Mouse (Mus musculus): ENCODE measurements around the gene Fbxo28.

The Fbxo28 gene

DNA sequence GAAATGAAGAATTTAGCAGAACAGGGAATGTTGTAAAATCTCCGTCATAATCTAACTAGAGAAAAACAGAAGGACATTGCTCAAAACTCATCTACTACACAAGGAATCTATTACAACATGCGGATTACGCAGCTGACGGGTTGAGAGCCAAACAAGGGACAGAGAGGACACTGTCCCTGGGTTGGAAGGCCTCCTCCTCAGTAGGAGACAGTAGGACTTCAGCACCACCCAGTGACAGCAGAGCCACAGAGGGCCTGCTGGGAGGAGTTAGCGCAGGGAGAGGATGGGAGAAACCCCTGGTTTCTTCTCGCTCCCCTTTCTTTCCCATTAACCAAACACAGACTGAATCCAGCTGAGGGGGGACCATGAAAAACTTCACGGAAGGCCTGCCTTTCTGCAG lies 53.6 kb downstream of the Fbxo28 start:
- no peaks in the 10 kb centered on the region for H3K36me3 ChIP-seq (ENCODE audit: control insufficient read depth, insufficient read depth, low read length, poor library complexity, severe bottlenecking)
- no peaks in the 10 kb centered on the region for H3K27me3 ChIP-seq (ENCODE audit: control insufficient read depth, insufficient read depth, low read length, poor library complexity, severe bottlenecking)
- no peak for DNase-seq (ENCODE audit: low read depth, low spot score)

GRCm38 (mm10) chr1:182284795-182285194 lies 56.6 kb downstream of the Fbxo28 start:
- Histone ChIP-seq H3K36me3 (ENCODE audit: control insufficient read depth, insufficient read depth, low read length, poor library complexity, severe bottlenecking) (no peaks in the 10 kb centered on the region), H3K27me3 (ENCODE audit: control insufficient read depth, insufficient read depth, low read length, poor library complexity, severe bottlenecking) (no peaks in the 10 kb centered on the region)
- no peak for DNase-seq (ENCODE audit: low read depth, low spot score)

- Histone ChIP-seq H3K27me3 (ENCODE audit: control insufficient read depth, insufficient read depth, low read length, poor library complexity, severe bottlenecking) (no peaks in the 10 kb centered on the region), H3K36me3 (ENCODE audit: control insufficient read depth, insufficient read depth, low read length, poor library complexity, severe bottlenecking) (peaks cover 2% of the 10 kb centered on the region; the same call in 1 of the 2 replicates)
- DNase-seq (ENCODE audit: low read depth, low spot score), result peak; percentile 42
Observed at GRCm38 (mm10) chr1:182283231-182283630, 58.2 kb downstream of the Fbxo28 start.

- Histone ChIP-seq H3K27me3 (ENCODE audit: control insufficient read depth, insufficient read depth, low read length, poor library complexity, severe bottlenecking) (no peaks in the 10 kb centered on the region), H3K36me3 (ENCODE audit: control insufficient read depth, insufficient read depth, low read length, poor library complexity, severe bottlenecking) (peaks cover 2% of the 10 kb centered on the region; the same call in 1 of the 2 replicates)
- DNase-seq (ENCODE audit: low read depth, low spot score), result peak; percentile 92
Observed at GRCm38 (mm10) chr1:182282091-182283075, 59.0 kb downstream of the Fbxo28 start, which contains the start of gene Degs1. Gene Degs1 (minus strand): TSS chr1:182282804.

GRCm38 (mm10) chr1:182281251-182281711 lies 60.1 kb downstream of the Fbxo28 start:
- peak; percentile 59 for DNase-seq (ENCODE audit: low read depth, low spot score)
- no peaks in the 10 kb centered on the region for H3K27me3 ChIP-seq (ENCODE audit: control insufficient read depth, insufficient read depth, low read length, poor library complexity, severe bottlenecking)

DNA sequence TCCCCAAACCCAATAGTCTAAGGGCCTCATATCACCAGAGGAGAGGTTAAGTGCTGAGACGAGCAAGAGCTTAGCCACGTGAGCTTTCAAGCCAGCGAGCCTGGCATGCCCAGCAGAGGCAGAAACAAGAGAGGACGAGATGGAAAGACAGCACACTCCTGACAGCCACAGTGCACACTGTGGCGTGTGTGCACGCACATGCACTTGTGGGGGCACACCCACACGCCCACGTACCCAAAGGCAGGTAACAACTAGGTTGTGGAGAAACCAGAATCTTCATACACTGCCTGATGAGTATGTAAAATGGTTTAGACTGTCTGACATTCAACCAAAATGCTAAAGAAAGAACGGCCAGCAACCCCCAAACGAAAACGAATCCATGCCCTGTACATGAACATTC lies 60.9 kb downstream of the Fbxo28 start:
- DNase-seq (ENCODE audit: low read depth, low spot score), result peak; percentile 7
- Histone ChIP-seq H3K27me3 (ENCODE audit: control insufficient read depth, insufficient read depth, low read length, poor library complexity, severe bottlenecking) (no peaks in the 10 kb centered on the region), H3K36me3 (ENCODE audit: control insufficient read depth, insufficient read depth, low read length, poor library complexity, severe bottlenecking) (peaks cover 2% of the 10 kb centered on the region; the same call in 1 of the 2 replicates)

More at GRCm38 (mm10) chr1:182281251-182281711, 60.1 kb downstream of the Fbxo28 start:
- H3K36me3 ChIP-seq (ENCODE audit: control insufficient read depth, insufficient read depth, low read length, poor library complexity, severe bottlenecking), result peaks cover 2% of the 10 kb centered on the region; the same call in 1 of the 2 replicates

DNA sequence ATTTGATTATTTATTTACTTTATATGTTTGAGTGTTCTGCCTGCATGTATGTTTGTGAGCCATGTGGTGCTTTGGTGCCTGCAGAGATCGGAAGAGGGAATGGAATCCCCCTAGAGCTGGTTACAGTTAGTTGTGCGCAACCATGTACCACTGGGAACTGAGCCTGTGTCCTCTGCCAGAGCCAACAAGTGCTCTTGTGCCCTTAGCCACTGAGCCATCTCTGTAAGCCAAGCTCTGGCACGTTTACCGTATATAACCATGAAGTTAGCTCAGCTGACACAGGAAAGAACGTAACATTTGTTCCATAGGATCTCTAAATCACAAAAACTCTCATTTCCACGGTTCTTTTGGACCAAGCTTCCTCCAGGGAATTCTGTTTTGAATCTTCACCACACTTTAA lies 61.4 kb downstream of the Fbxo28 start:
- no peak for DNase-seq (ENCODE audit: low read depth, low spot score)
- H3K36me3 ChIP-seq (ENCODE audit: control insufficient read depth, insufficient read depth, low read length, poor library complexity, severe bottlenecking), result peaks cover 3% of the 10 kb centered on the region; the same call in 1 of the 2 replicates
- no peaks in the 10 kb centered on the region for H3K27me3 ChIP-seq (ENCODE audit: control insufficient read depth, insufficient read depth, low read length, poor library complexity, severe bottlenecking)

DNA sequence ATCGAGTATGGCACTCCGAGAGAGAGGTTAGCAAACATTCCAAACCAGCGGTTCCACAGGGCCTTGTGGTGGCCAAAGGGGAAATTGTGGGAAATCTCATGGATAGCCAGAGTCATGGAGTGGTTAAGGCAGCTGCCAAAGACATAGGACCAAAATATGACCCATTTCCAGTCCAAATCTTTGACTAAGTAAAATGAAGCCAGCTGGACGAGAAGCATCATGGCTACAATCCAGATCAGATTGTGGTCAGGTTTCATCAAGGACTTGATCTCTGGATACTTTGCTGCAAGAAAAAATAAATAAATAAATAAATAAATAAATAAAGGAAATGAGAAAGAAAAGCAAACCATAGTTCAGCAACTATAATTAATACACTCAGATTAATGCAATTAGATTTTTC lies 62.0 kb downstream of the Fbxo28 start:
- Histone ChIP-seq H3K27me3 (ENCODE audit: control insufficient read depth, insufficient read depth, low read length, poor library complexity, severe bottlenecking) (no peaks in the 10 kb centered on the region), H3K36me3 (ENCODE audit: control insufficient read depth, insufficient read depth, low read length, poor library complexity, severe bottlenecking) (peaks cover 3% of the 10 kb centered on the region; the same call in 1 of the 2 replicates)
- no peak for DNase-seq (ENCODE audit: low read depth, low spot score)

DNA sequence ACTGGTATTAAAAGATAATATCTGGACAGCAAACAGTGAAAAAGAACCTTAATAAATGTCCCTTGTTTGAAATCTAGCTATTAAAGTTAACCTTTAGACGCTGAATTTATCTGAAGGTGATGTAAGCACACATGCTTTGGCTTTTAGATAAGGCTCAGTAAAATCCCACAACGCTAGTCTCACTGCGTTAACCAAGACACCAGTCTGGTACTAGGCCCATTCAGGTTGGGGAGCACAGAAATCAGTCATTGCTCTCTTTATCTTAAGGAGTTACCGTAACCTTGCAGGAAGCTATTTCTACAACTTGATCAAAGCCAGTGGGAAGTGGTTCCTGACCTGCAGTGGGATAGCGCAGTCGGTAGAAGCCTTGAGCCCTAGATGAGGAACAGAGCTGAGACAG lies 66.3 kb downstream of the Fbxo28 start:
- Histone ChIP-seq H3K27me3 (ENCODE audit: control insufficient read depth, insufficient read depth, low read length, poor library complexity, severe bottlenecking) (no peaks in the 10 kb centered on the region), H3K36me3 (ENCODE audit: control insufficient read depth, insufficient read depth, low read length, poor library complexity, severe bottlenecking) (peaks cover 4% of the 10 kb centered on the region)
- no peak for DNase-seq (ENCODE audit: low read depth, low spot score)

DNA sequence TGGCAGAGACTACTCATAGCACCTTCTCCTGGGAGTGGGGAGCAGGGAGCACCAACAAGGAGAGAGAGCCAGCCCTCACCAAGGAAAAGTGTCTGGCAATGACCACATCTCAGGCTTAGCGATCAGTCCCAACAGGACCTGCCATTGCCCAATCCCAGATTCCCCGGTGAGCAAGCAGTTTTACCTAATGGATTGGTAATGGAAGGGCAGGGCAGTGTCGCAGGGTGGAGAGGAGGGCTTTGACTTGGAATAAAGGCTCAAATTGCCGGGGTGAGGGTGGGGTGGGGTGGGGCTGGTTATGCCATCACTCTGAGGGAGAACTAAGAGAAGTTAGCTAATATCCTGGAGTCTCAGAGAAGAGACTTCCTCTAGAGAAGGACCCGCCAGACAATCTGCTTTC lies 69.8 kb downstream of the Fbxo28 start:
- DNase-seq (ENCODE audit: low read depth, low spot score), result no peak
- H3K27me3 ChIP-seq (ENCODE audit: control insufficient read depth, insufficient read depth, low read length, poor library complexity, severe bottlenecking), result no peaks in the 10 kb centered on the region
- H3K36me3 ChIP-seq (ENCODE audit: control insufficient read depth, insufficient read depth, low read length, poor library complexity, severe bottlenecking), result peaks cover 3% of the 10 kb centered on the region; the same call in 1 of the 2 replicates

DNA sequence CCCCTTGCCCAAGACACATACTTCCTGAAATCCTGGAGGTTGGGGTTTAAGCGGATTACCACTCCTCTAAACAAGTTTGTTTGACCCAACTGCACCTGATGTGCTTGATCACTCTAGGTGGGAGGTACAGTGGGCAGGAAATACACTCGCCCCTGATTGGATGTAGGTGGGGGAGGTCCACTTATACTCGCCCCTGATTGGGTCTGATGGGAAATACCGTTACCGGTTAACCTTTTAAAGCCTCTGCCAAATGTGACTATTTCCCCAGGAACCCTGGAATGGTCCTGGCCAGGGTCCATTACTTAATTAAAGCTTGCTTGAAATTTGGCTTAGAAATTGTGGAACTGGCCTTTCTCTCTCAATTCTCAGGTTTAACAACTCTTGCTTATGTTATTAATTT lies 70.3 kb downstream of the Fbxo28 start:
- DNase-seq (ENCODE audit: low read depth, low spot score), result no peak
- Histone ChIP-seq H3K27me3 (ENCODE audit: control insufficient read depth, insufficient read depth, low read length, poor library complexity, severe bottlenecking) (no peaks in the 10 kb centered on the region), H3K36me3 (ENCODE audit: control insufficient read depth, insufficient read depth, low read length, poor library complexity, severe bottlenecking) (peaks cover 3% of the 10 kb centered on the region; the same call in 1 of the 2 replicates)

- DNase-seq (ENCODE audit: low read depth, low spot score), result no peak
- H3K36me3 ChIP-seq (ENCODE audit: control insufficient read depth, insufficient read depth, low read length, poor library complexity, severe bottlenecking), result peaks cover 1% of the 10 kb centered on the region; the same call in 1 of the 2 replicates
Observed at GRCm38 (mm10) chr1:182268317-182268716, 73.1 kb downstream of the Fbxo28 start.

GRCm38 (mm10) chr1:182266028-182266525 lies 75.4 kb downstream of the Fbxo28 start:
- no peaks in the 10 kb centered on the region for H3K27me3 ChIP-seq (ENCODE audit: control insufficient read depth, insufficient read depth, low read length, poor library complexity, severe bottlenecking)
- H3K36me3 ChIP-seq (ENCODE audit: control insufficient read depth, insufficient read depth, low read length, poor library complexity, severe bottlenecking), result no peaks in the 10 kb centered on the region
- DNase-seq (ENCODE audit: low read depth, low spot score), result no peak

More at GRCm38 (mm10) chr1:182268317-182268716, 73.1 kb downstream of the Fbxo28 start:
- no peaks in the 10 kb centered on the region for H3K27me3 ChIP-seq (ENCODE audit: control insufficient read depth, insufficient read depth, low read length, poor library complexity, severe bottlenecking)

Data from splenic B cell, adult 2 months (primary cell).